In genomic region chr8:115158721-115159111, GRCm38 (mm10) we compare ENCODE assay signal across 9 mouse cellular contexts.
A peak's percentile ranks its signal among the peaks of the same experiment; 100 is the strongest.
DNase-seq lines count a peak whose midpoint lies in the region; ATAC-seq lines count a peak whose summit lies in the region.
"Had no signal": no experiment of that assay in that cellular context is flagged by ENCODE, and none has a peak within 500 bp of the region (broad histone marks: within the 10 kb centered on the region; RNA-seq: fewer than 3 reads in every experiment).

No protein-coding gene starts in this region.

- peaks cover 16% of the 10 kb centered on the region for H3K4me1 ChIP-seq in kidney, embryonic 14.5 days (ENCODE audit: control insufficient read depth, insufficient read depth, low read length)
- peaks cover 40% of the 10 kb centered on the region for H3K4me1 ChIP-seq in forebrain, embryonic 16.5 days (replicated peaks; ENCODE audit: control insufficient read depth, insufficient read depth, low read length)
- peaks cover 10% of the 10 kb centered on the region for H3K4me1 ChIP-seq in stomach, embryonic 15.5 days

- H3K9ac ChIP-seq in kidney, embryonic 14.5 days (ENCODE audit: low read depth, low read length) = peak overlapping the region; percentile 8; the same call in 1 of the 2 replicates
- no peak overlapping the region for H3K9ac ChIP-seq in forebrain, embryonic 16.5 days (replicated peaks; ENCODE audit: low read depth, low read length)
- no peak overlapping the region for H3K9ac ChIP-seq in stomach, embryonic 15.5 days

- no peaks in the 10 kb centered on the region for H3K27me3 ChIP-seq in kidney, embryonic 14.5 days (ENCODE audit: control insufficient read depth, insufficient read depth, low read length)
- peaks cover 51% of the 10 kb centered on the region for H3K27me3 ChIP-seq in forebrain, embryonic 16.5 days (replicated peaks; ENCODE audit: control insufficient read depth, insufficient read depth, low read length)
- no peaks in the 10 kb centered on the region for H3K27me3 ChIP-seq in stomach, embryonic 15.5 days (replicated peaks)

- H3K27ac ChIP-seq in kidney, embryonic 14.5 days (ENCODE audit: low read depth, low read length) = no peak overlapping the region
- peak overlapping the region; percentile 53; the same call in 1 of the 2 replicates for H3K27ac ChIP-seq in forebrain, embryonic 16.5 days (ENCODE audit: low read length)
- H3K27ac ChIP-seq in stomach, embryonic 15.5 days = peak overlapping the region; percentile 46; the same call in 1 of the 2 replicates

- no peak for DNase-seq in kidney, adult 9 months
- peak; percentile 56 for DNase-seq in cerebellum, adult 9-11 months
- DNase-seq in liver = peak; percentile 13
- DNase-seq in thymus, postnatal 36 days = no peak
- DNase-seq in natural killer cell, adult 2 months (ENCODE audit: low spot score in 2 of 2) = no peak

- peak overlapping the region; percentile 60 for H3K4me2 ChIP-seq in kidney, embryonic 14.5 days (replicated peaks; ENCODE audit: low read depth, low read length)
- peak overlapping the region; percentile 50 for H3K4me2 ChIP-seq in forebrain, embryonic 16.5 days (ENCODE audit: low read length)
- H3K4me2 ChIP-seq in stomach, embryonic 15.5 days = peak overlapping the region; percentile 62

- H3K9me3 ChIP-seq in kidney, embryonic 14.5 days (ENCODE audit: control insufficient read depth, low read length) = no peaks in the 10 kb centered on the region
- H3K9me3 ChIP-seq in forebrain, embryonic 16.5 days (ENCODE audit: control insufficient read depth, low read length) = no peaks in the 10 kb centered on the region
- no peaks in the 10 kb centered on the region for H3K9me3 ChIP-seq in stomach, embryonic 15.5 days

- no peaks in the 10 kb centered on the region for H3K36me3 ChIP-seq in kidney, embryonic 14.5 days (ENCODE audit: control insufficient read depth, insufficient read depth, low read length)
- no peaks in the 10 kb centered on the region for H3K36me3 ChIP-seq in forebrain, embryonic 16.5 days (ENCODE audit: control insufficient read depth, insufficient read depth)
- H3K36me3 ChIP-seq in stomach, embryonic 15.5 days = no peaks in the 10 kb centered on the region

- H3K4me3 ChIP-seq in kidney, embryonic 14.5 days (ENCODE audit: low read length) = peak overlapping the region; percentile 28; the same call in 1 of the 2 replicates
- H3K4me3 ChIP-seq in forebrain, embryonic 16.5 days (replicated peaks; ENCODE audit: low read length) = no peak overlapping the region
- peak overlapping the region; percentile 37 for H3K4me3 ChIP-seq in stomach, embryonic 15.5 days (replicated peaks)
- H3K4me3 ChIP-seq: myocyte had no signal

- ATAC-seq in kidney, embryonic 14.5 days (ENCODE audit: low FRiP score, low TSS enrichment) = peak; percentile 63; the same call in 1 of the 2 replicates
- peak; percentile 38; the same call in 1 of the 2 replicates for ATAC-seq in forebrain, embryonic 16.5 days
- ATAC-seq in stomach, embryonic 15.5 days (ENCODE audit: insufficient read depth, low FRiP score, low read depth) = peak; percentile 36; the same call in 1 of the 2 replicates

- WGBS in kidney, embryonic 14.5 days = 6% methylated on average over 8 of the region's 8 CpGs
- WGBS in forebrain, embryonic 16.5 days = 1% methylated on average over 8 of the region's 8 CpGs
- WGBS in stomach, embryonic 15.5 days = 8% methylated on average over 8 of the region's 8 CpGs

Comparison
In these comparisons a context has a peak if more than half of its experiments do, and no peak if none do; other contexts are left out.
1. DNase-seq: peak in cerebellum, adult 9-11 months (single experiment) and liver (single experiment); none in kidney, adult 9 months (single experiment), thymus, postnatal 36 days (0 of 2) and natural killer cell, adult 2 months (0 of 2).
2. Peak in every context shown above with its lines, with median percentiles within 50 percentile points of each other: ATAC-seq and H3K4me2 ChIP-seq.